Mouse (Mus musculus) right cerebral cortex, adult 18-20 months (tissue): ENCODE results near the gene Zkscan17.

Experiments
- DNase-seq: peaks from one replicate; pipeline ENCODE4 v3.0.0; 2022; ENCODE audit warnings: mixed read lengths

Zkscan17 gene

GRCm38 (mm10) chr11:59517441-59517840 is 9.1 kb downstream of the Zkscan17 start:
- DNase-seq, result no peak

GRCm38 (mm10) chr11:59514789-59515188 is 11.8 kb downstream of the Zkscan17 start:
- no peak for DNase-seq

GRCm38 (mm10) chr11:59514381-59514780 is 12.2 kb downstream of the Zkscan17 start:
- no peak for DNase-seq

DNA sequence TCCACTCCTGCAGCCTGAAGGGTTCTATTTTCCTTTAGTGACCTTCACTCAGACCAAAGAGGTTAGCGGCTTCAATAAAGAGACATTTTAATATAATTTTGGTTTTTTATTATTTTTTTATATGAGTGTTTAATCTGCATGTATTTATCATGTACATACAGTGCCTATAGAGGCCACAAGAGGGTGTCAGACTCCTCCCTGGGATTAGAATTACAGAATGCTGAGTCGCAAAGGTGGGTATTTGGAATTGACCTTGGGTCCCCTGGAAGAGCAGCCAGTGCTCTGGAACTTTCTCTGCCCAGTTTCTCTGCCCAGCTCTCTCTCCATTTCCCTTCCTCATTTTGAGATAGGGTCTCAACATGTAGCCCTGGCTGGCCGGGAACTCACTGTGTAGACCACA is 13.0 kb downstream of the Zkscan17 start:
- DNase-seq, result no peak

DNA sequence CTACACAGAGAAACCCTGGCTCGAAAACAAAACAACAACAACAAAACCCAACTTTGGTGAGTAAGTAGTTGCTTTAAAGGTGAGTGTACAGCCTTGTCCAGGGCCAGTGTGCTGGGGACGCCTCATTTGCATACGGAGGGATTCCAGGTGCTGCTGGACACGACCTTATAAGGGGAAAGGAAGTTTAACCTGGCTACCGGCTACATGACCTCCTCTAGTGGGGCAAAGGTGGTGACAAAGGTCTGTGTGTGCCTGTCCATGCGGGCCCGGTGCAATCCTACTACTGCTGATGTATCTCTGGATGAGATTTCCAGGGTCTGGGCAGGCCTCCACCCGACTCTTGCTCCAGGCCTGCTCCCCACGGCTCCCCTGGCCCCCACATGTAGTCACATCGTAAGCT is 13.8 kb downstream of the Zkscan17 start:
- DNase-seq, result no peak

GRCm38 (mm10) chr11:59511558-59511957 is 15.0 kb downstream of the Zkscan17 start:
- DNase-seq, result no peak

GRCm38 (mm10) chr11:59506713-59507074 is 19.9 kb downstream of the Zkscan17 start:
- no peak for DNase-seq

DNA sequence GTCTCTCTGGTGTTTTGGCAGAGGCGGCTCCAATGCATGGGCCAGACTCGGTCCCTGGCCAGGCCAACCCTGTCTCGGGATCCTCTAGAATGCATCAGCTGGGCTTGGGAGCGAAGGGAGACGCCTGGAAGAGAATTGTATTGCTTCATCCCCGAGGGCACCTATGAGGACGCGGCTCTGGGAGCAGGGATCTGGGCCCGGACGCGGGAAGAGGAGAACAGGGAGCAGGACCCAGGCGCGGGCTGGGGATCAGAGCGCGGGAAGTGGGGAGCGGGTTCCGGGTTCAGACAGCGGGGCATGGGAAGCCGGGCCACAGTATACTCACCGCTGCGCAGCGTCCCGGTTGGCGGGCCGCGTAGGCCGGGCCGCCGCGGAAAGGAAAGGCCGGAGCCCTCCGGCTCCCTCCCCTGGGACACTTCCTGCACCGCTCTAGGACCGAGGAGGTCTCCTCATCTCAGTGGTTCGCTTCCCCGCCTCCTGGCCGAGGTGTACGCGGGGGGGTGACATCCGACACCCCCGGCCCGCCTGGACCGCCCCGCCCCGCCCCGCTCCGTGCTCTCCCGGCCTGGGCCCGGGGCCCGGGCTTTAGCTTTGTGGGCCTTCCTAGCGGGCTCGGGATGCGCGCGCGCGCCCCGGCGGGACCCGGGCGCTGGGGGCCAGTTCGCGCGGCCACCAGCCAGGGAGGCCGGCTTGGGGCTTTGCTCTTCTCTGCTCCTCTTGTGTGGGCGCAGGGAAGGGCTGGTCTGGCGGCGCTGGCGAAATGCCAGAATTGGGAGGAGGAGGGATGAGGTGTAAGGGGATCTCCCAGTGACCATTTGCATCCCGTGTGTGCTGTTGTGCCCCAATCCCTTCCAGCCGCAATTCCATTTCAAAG is 20.5 kb downstream of the Zkscan17 start:
- peak; percentile 75 for DNase-seq

DNA sequence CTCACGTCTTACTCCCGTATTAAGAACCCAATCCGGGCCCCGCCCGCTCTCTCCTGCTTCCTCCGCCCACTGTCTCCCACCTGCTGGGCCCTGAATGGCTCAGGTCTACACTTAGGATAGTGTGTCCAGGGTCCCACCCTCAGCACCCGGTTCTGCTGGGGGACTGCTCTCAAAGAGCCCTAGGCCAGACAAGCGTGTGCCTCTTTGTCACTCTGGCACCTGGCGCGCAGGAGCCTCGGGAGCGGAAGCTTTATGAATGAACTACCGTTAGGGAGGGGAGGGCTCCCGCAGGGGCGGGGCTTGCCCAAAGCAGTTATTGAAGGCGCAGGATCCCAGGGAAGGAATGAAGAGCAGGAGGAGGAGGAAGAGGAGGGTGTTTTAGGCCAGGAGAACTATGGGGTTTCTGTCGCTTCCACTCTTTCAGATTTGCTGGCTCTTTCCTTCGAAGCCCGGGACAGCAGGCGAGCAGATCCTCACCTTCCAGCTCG is 21.2 kb downstream of the Zkscan17 start:
- DNase-seq, result peak; percentile 70

- DNase-seq, result no peak
Observed at GRCm38 (mm10) chr11:59501978-59502700, 24.4 kb downstream of the Zkscan17 start.

GRCm38 (mm10) chr11:59497747-59498146 is 28.8 kb downstream of the Zkscan17 start:
- DNase-seq, result no peak

- DNase-seq, result peak; percentile 40
Observed at GRCm38 (mm10) chr11:59496672-59497310, 29.8 kb downstream of the Zkscan17 start.

- peak; percentile 35 for DNase-seq
Observed at GRCm38 (mm10) chr11:59486222-59486621, 40.3 kb downstream of the Zkscan17 start.

DNA sequence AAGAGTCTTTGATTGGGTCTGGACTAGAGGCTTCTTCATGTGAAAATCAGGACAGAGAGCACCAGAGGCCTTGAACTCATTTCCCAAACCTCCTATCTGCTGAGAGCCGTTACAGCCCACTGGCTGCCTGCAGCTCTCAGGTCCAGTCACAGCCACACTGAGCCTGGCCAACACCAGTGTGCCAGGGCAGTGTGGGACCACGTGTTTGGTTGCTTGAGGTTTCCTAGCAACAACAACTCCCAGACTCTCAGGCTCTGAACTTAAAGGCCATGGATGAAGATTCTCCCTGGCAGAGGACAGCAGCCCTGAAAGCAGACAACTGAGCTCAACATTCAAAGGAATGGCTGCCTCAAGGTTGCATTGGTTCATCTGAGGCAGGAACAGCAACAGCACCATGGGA is 40.9 kb downstream of the Zkscan17 start:
- no peak for DNase-seq

DNA sequence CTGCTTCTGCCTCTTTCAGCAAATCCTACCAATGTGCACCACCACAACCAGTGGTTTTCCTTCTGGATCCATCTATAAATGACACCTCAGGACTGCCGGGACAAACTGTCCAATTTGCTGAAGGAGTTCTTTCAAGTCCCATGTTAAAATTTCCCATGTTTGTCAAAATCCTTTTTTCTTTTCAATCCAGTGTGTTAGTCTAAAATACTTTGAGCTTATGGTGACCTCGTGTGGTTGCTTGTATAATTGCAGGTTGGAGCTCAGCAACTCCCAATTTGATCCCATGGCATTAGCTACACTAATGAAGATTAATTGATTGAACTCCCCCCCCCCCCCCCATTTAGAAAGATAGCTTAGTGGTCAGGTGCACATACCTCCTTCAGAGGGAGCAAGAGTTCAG is 43.3 kb downstream of the Zkscan17 start:
- no peak for DNase-seq

DNA sequence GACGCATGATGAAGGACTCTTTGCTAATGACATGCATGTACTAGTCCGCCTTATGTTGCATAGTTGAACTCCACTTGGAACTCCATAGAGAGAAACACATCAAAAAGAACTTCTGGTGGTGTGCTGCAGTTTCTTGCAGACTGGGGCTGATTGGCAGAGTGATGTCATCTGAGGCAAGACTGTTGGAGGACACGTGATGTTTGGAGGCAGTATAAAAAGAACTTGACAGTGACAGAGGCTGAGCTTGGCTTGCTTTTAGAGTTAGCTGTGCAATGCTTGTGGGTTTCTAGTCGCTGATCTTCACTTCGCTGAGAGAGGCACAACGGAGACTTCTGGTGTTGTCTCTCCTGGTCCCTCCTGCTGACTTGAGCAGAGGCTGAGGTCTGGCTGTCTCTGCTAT is 49.3 kb downstream of the Zkscan17 start:
- DNase-seq, result no peak

- peak; percentile 92 for DNase-seq
Observed at GRCm38 (mm10) chr11:59472326-59472677, 54.2 kb downstream of the Zkscan17 start, which contains the start of gene Zfp867. Gene Zfp867 (minus strand): TSS chr11:59472474.

- no peak for DNase-seq
Observed at GRCm38 (mm10) chr11:59471413-59472325, 54.9 kb downstream of the Zkscan17 start.

DNA sequence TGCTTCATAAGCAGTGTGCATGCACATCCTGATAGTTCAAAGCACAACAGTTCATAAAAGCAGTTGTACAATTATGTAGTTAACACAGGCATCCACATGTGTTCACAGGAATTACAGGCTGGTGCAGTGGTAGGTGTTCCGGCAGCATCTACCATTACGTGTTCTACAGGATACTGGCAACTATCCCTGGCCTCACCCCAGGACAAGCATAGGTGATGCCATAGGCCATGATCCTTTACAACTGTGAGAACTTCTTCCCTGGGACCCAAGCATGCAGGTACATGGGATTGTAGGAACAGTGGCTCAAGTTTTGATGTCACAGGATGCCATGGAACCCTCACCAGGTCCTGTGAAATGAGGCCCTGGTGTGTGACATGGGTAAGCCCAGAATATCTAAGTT is 66.1 kb downstream of the Zkscan17 start:
- DNase-seq, result no peak

DNA sequence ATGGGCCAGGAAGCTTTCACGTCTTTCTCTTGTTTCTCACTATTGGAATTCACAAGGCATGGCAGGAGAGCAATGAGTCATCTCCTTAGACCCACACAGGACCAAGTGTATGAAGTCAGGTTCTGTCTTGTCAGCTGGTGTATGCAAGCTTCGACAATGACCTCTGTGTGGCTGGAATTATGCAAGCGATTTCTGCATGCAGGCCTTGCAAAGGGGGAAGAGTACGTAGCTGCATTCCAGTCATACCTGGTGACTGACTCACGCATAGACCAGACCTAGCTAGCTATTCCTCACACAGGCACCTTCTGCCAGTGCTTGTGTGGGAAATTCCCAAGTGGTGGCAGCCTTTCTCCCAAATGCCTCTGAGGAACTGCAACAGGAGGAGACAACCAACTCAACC is 67.6 kb downstream of the Zkscan17 start:
- peak; percentile 24 for DNase-seq

DNA sequence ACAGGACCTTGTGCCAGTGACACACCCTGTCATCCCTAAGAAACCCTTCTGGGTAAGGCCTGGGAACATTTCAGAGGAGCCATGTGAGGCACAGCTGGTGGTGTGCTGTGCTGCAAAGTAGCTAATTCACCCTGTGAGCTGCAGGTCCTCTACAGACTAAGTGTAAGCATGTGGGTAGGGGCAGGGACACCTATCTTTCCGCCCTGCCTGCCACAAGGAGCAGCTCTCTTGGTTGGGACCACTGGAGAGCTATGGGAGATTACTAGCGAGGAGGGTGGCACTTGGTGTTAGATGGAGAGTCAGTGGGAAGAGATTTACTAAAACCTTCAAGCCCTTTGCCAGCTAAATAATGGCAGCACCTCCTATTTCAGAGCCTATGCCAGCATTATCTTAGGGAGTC is 69.7 kb downstream of the Zkscan17 start:
- no peak for DNase-seq

DNA sequence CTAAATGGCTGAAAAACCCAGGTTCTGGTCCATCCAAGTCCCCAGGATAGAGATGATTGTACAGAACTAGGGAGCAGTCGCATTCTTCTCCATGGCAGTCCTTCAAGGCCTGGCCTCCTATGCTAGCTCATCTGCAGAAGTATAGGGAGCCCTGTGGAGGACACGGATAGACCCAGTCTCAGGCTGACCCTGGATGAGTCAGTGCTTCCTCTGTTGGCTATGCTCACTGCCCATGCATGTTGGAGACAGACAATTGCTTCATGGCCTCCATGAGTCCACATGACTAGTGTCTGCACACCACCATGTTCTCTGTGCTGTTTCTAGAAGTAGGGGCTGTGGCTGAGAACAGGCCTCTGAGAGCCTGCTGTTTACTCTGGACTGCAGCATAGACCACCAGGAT is 70.2 kb downstream of the Zkscan17 start:
- DNase-seq, result no peak
